Comparison of ENCODE assay signal across 9 mouse cellular contexts in genomic region chr7:135641698-135642507, GRCm38 (mm10).
DNase-seq lines count a peak whose midpoint lies in the region; TF ChIP-seq lines count a peak whose summit lies in the region.
"Had no signal": no experiment of that assay in that cellular context is flagged by ENCODE, and none has a peak within 500 bp of the region (broad histone marks: within the 10 kb centered on the region; RNA-seq: fewer than 3 reads in every experiment).

No protein-coding gene starts in this region.

- TF ChIP-seq RAD21 in CH12.LX (IDR thresholded peaks at IDR 0.05; ENCODE audit: low read depth, low read length) = peak; percentile 52

- no peak overlapping the region for H3K27ac ChIP-seq in heart, adult 2 months
- no peak overlapping the region for H3K27ac ChIP-seq in CH12.LX (ENCODE audit: insufficient read depth, low read depth)
- H3K27ac ChIP-seq in midbrain, embryonic 10.5 days (replicated peaks) = no peak overlapping the region
- H3K27ac ChIP-seq: lung, embryonic 15.5 days had no signal

- no peaks in the 10 kb centered on the region for H3K27me3 ChIP-seq in heart, adult 2 months (ENCODE audit: control insufficient read depth, insufficient read depth, low read length)
- no peaks in the 10 kb centered on the region for H3K27me3 ChIP-seq in CH12.LX (replicated peaks)
- H3K27me3 ChIP-seq in midbrain, embryonic 10.5 days (ENCODE audit: low read depth, poor library complexity, severe bottlenecking) = no peaks in the 10 kb centered on the region
- H3K27me3 ChIP-seq: lung, embryonic 15.5 days had no signal

- no peak overlapping the region for H3K4me2 ChIP-seq in CH12.LX (ENCODE audit: insufficient read depth, low read depth, poor library complexity, severe bottlenecking)
- H3K4me2 ChIP-seq: lung, embryonic 15.5 days had no signal

- no peak for TF ChIP-seq EP300 in heart, adult 2 months (IDR thresholded peaks at IDR 0.05; ENCODE audit: insufficient read depth, low read depth, low read length)
- no peak for TF ChIP-seq EP300 in CH12.LX (IDR thresholded peaks at IDR 0.05; ENCODE audit: low read length)

- dilution Hi-C loops in CH12.LX (cut with MboI; ENCODE audit: extremely low pct_ligation_motif_present, extremely low pct_unique_long_range_greater_than_20kb, low sequenced_read_pairs) = no loop called here

- no peak for DNase-seq in heart, adult 2 months
- DNase-seq in heart, postnatal 25 days (ENCODE audit: low spot score) = no peak
- DNase-seq in CH12.LX (ENCODE audit: extremely low read depth) = peak; percentile 54
- peak; percentile 73 for DNase-seq in cerebellum, adult 18-20 months
- DNase-seq in forelimb bud, embryonic 11.5 days (ENCODE audit: low read depth, low spot score) = peak; percentile 53
- peak; percentile 86 for DNase-seq in layer of hippocampus, adult 9-11 months
- DNase-seq in midbrain, embryonic 10.5 days (ENCODE audit: low spot score) = peak; percentile 35
- DNase-seq in thymus, postnatal 0 days (ENCODE audit: low spot score) = peak; percentile 70

- peak; percentile 77 for TF ChIP-seq CTCF in heart, adult 2 months (IDR thresholded peaks at IDR 0.05)
- TF ChIP-seq CTCF in CH12.LX (conservative IDR thresholded peaks at IDR 0.05 in 1 of 2, IDR thresholded peaks at IDR 0.05 in 1 of 2; ENCODE audit: low read depth in 2 of 2, low read length in 2 of 2) = peak; percentile 45 to 67; a peak in 3 of 4 replicates

- intact Hi-C loops in heart, adult 2 months (cut with DNase I) = no loop called here
- intact Hi-C loops in heart, postnatal 25 days (cut with DNase I) = no loop called here

- H3K4me3 ChIP-seq in heart, adult 2 months = no peak overlapping the region
- H3K4me3 ChIP-seq in CH12.LX (replicated peaks in 1 of 3; ENCODE audit: low read depth in 2 of 3, low read length in 2 of 3, poor library complexity in 1 of 3) = no peak overlapping the region
- no peak overlapping the region for H3K4me3 ChIP-seq in midbrain, embryonic 10.5 days
- H3K4me3 ChIP-seq: lung, embryonic 15.5 days had no signal

- peaks cover 4% of the 10 kb centered on the region for H3K4me1 ChIP-seq in heart, adult 2 months (ENCODE audit: control insufficient read depth, insufficient read depth, low read length)
- peaks cover 0 to 30% of the 10 kb centered on the region in 2 experiments; a peak in 2 of 4 replicates for H3K4me1 ChIP-seq in CH12.LX (ENCODE audit: control insufficient read depth in 1 of 2, insufficient read depth in 2 of 2)
- H3K4me1 ChIP-seq in midbrain, embryonic 10.5 days = 0 out of 2 replicates have a peak, but pooled peaks cover 3% of the 10 kb centered on the region
- H3K4me1 ChIP-seq: lung, embryonic 15.5 days had no signal

- in situ Hi-C loops in CH12.LX (cut with MboI; ENCODE audit: low pct_ligation_motif_present, low pct_unique_long_range_greater_than_20kb, low sequenced_read_pairs) = loop anchor here (25.0 kb wide), 1 partner anchor 255 kb away; no protein-coding TSS in a partner anchor

- no peaks in the 10 kb centered on the region for H3K79me2 ChIP-seq in heart, adult 2 months (replicated peaks; ENCODE audit: control insufficient read depth, insufficient read depth, low read length)
- H3K79me2 ChIP-seq in CH12.LX (replicated peaks; ENCODE audit: control insufficient read depth, extremely low read depth, insufficient read depth, poor library complexity, severe bottlenecking) = no peaks in the 10 kb centered on the region

- no peaks in the 10 kb centered on the region for H3K9me3 ChIP-seq in CH12.LX (replicated peaks; ENCODE audit: low read length)
- H3K9me3 ChIP-seq in midbrain, embryonic 10.5 days (replicated peaks) = no peaks in the 10 kb centered on the region
- H3K9me3 ChIP-seq: lung, embryonic 15.5 days had no signal

- 64% methylated on average over 14 of the region's 14 CpGs for WGBS in heart, adult 2 months
- 69% methylated on average over 14 of the region's 14 CpGs for WGBS in midbrain, embryonic 10.5 days

- TF ChIP-seq POLR2A in heart, adult 2 months (IDR thresholded peaks at IDR 0.05; ENCODE audit: insufficient read depth, low read depth, low read length) = no peak
- TF ChIP-seq POLR2A in CH12.LX (IDR thresholded peaks at IDR 0.05; ENCODE audit: low read depth, low read length) = no peak

- no peaks in the 10 kb centered on the region for H3K36me3 ChIP-seq in heart, adult 2 months (ENCODE audit: control insufficient read depth, insufficient read depth, low read length)
- peaks cover 5 to 24% of the 10 kb centered on the region in 2 experiments for H3K36me3 ChIP-seq in CH12.LX (replicated peaks in 1 of 2; ENCODE audit: control insufficient read depth in 1 of 2, insufficient read depth in 1 of 2, low read length in 1 of 2)
- H3K36me3 ChIP-seq in midbrain, embryonic 10.5 days = no peaks in the 10 kb centered on the region
- H3K36me3 ChIP-seq: lung, embryonic 15.5 days had no signal

- H3K9ac ChIP-seq in heart, adult 2 months (ENCODE audit: low read depth, low read length) = no peak overlapping the region
- H3K9ac ChIP-seq in CH12.LX (ENCODE audit: insufficient read depth, low read depth) = no peak overlapping the region
- H3K9ac ChIP-seq: lung, embryonic 15.5 days had no signal

TF ChIP-seq in CH12.LX, 34 proteins besides CTCF, POLR2A, EP300 and RAD21:
- TF ChIP-seq SMC3 (IDR thresholded peaks at IDR 0.05; ENCODE audit: low read depth, low read length) (peak; percentile 51), NRF1 (IDR thresholded peaks at IDR 0.05; ENCODE audit: low read depth, low read length) (no peak)
TF ChIP-seq in CH12.LX: peak in this region for 1.

Comparison
In these comparisons a context has a peak if more than half of its experiments do, and no peak if none do; other contexts are left out.
1. DNase-seq: peak in CH12.LX (single experiment), cerebellum, adult 18-20 months (2 of 2), forelimb bud, embryonic 11.5 days (single experiment), layer of hippocampus, adult 9-11 months (single experiment), midbrain, embryonic 10.5 days (single experiment) and thymus, postnatal 0 days (single experiment); none in heart, adult 2 months (0 of 2) and heart, postnatal 25 days (single experiment).